Mouse (Mus musculus): ENCODE results near the gene Nectin3.

- TF ChIP-seq CTCF (IDR thresholded peaks at IDR 0.05; ENCODE audit: insufficient read depth, low read depth, low read length) (no peak), POLR2A (IDR thresholded peaks at IDR 0.05; ENCODE audit: insufficient read depth, low read depth, low read length) (no peak)
Observed at GRCm38 (mm10) chr16:46416177-46416576, 82.1 kb downstream of the Nectin3 start.

Data from olfactory bulb, adult 2 months (tissue).